Mouse (Mus musculus): Measurements from ENCODE around the gene Susd4.

Susd4 gene

DNA sequence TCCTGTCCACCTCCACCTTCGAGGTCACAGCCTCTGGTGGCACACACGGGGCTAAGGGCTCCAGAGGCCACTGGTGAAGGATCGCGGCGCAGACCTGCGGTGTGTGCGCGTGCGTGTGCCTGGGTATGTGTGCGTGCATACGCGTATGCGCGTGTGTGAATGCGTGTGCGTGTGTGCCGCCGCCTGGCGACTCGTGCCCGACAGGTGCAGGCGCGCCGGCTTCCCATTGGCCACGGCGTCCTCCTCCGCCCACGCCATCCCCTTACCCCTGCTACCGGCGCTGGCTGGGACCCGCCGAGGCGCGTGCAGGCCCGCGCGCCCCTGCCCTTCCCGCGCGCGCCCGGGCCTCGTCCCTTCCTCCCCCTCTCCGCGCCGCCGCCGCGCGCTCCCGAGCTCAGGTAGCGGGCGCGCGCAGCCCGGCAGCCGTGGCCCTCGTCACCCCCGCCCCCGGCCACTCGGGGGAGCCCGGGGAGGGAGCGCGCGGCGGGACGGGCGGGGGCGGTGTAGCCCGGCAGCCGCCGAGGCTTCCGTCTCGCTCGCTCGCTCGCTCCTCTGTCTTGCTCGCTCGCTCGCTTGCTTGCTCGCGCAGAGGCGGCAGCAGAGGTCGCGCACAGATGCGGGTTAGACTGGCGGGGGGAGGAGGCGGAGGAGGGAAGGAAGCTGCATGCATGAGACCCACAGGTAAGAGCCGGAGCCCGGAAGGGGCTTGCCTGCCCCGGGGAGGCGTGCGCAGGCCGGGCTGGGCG, at the start of gene Susd4:
TSS of gene Susd4 (plus strand) at position 145 of the 746 bp plus-strand sequence.
- ChIA-PET CTCF (interaction anchor here in 2 of 4 experiments (0.7 to 2.0 kb wide), 4 partner anchors 17 to 199 kb away, joined by 3 to 4 read pairs (median 3); no protein-coding TSS in a partner anchor), POLR2A (interaction anchor here in 2 of 4 experiments (0.9 to 2.3 kb wide), 7 partner anchors 14 to 201 kb away, joined by 3 to 7 read pairs (median 5); no protein-coding TSS in a partner anchor)

DNA sequence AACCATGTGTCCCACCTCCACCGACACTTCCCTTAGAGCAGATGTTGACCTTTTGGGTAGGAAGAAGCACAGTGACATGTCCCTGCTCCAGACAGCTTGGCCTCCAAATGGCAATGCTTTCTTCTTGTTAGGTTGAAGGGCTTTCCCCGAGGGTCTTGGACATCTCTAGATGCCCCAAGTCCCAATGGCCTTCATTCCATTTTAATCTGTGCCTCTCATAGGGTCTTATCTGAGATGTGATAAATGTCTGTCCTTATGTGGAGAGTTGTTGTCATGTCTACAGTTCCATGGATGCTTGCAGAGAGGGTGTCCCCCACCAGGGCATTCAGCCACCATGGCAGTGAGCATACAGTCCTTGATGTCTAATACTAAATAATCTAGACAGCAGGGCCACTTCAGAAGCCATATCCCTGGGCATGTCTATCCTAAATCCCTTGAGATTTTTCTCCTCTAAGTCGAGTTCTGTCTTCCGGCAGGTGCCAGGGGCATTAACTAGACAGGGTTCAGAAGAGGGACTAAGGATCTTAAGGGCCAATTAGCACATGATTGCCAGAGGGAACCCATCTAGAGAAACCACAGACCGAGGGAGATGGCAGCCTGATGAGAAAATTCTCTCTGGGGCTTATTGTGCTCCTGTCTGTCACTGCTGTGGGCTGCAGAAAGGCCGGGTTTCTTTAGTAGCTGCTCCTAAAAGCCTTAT, 49.3 kb upstream of the Susd4 start:
- CTCF ChIA-PET: no interaction called here

DNA sequence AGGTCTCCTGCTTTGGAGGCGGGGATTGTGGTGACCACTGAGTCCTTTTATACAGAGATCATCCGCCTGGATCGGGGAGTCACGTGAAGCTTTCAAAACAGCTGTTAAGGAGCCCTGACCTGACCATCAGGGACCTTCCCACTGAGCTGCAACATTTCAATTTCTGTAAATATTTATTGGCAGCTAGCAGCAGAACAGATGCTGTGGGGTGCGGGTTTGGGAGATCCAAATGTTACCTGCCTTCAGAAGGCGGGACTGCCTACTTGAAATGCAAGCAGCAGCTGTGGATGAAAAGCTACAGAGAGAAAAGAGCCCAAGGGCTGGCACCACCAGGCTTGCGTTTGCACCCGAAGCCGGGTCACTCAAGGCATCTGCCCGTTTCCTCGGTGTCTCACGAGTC, 36.1 kb upstream of the Susd4 start:
- CTCF ChIA-PET: interaction anchor here in 1 of 4 experiments (0.8 kb wide), 1 partner anchor 238 kb away, joined by 3 read pairs; no protein-coding TSS in a partner anchor
- POLR2A ChIA-PET: no interaction called here

More for the DNA sequence above, 49.3 kb upstream of the Susd4 start:
- POLR2A ChIA-PET: no interaction called here

- ChIA-PET CTCF (no interaction called here), POLR2A (no interaction called here)
These were observed 34.7 kb upstream of the Susd4 start for GRCm38 (mm10) chr1:182729002-182729401.

DNA sequence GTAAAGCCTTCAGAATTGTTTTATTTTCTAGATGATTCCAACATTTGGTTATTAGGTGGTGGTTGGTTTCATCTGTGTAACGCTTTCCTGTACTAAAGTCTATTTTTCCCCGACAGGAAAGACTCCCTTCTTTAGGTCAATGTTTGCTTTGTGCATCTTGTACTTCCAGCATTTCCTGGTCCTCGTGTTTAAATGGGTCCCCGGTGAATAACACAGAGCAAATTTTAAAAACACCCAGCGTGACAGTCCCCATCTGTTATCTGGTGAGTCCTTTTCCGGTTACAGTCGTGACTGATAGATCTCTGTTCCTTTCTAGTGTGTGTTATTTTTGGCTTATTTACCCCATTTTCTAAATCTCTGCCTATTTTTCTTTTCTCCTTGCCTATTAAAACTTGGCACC, 31.0 kb upstream of the Susd4 start:
- CTCF ChIA-PET: no interaction called here
- POLR2A ChIA-PET: no interaction called here

DNA sequence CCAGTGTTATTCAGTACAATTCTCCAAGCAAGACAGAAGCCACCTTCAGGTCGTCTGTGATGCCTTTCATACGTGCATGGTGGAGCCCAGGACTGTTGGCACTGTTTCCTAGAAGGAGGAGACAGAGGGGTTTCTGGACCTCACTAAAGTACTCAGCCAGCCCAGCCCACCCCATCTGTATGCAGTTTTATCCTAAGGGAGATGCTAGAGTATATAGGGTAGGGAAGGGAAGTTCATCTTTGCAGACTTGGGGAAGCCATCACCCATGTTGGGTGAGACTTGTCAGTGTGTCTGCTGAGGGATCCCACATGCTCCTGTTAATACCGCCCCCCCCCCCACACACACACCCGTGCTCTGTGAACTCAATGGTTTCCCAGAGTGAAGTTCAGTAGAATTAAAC, 27.8 kb upstream of the Susd4 start:
- POLR2A ChIA-PET: interaction anchor here in 2 of 4 experiments (0.6 to 0.7 kb wide), 2 partner anchors 16 to 130 kb away, joined by 5 to 6 read pairs; no protein-coding TSS in a partner anchor
- CTCF ChIA-PET: no interaction called here

DNA sequence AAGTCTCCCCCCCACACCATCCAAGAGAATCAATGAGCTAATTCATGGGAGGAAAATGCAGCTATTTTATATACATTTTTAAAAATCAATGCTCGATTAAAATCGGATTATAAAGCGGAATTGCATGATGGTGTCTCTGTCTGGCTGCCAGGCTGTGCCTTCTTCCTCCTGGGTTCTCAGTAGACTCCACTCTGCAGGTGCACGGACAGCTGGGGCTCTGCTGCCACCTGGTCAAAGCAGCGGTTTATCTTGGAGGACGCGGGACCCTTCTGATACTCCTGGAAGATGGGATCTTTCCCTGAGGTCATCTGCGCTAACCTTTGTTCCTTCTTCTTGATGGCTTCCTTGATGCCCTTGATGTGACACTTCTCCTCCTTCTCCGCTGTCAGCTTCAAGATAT, 16.6 kb upstream of the Susd4 start:
- ChIA-PET POLR2A (interaction anchor here in 3 of 4 experiments (0.6 to 1.6 kb wide), 7 partner anchors 10 to 533 kb away, joined by 3 to 7 read pairs (median 3); partner anchors contain the start of gene Susd4 (in 1 of the 3)), CTCF (interaction anchor here in 3 of 4 experiments (0.7 to 1.2 kb wide), 4 partner anchors 16 to 164 kb away, joined by 3 to 14 read pairs (median 4); partner anchors contain the start of gene Susd4 (in 1 of the 3))

- ChIA-PET POLR2A (interaction anchor here in 2 of 4 experiments (1.2 to 1.6 kb wide), 3 partner anchors 9 to 17 kb away, joined by 3 to 7 read pairs (median 5); partner anchors contain the start of gene Susd4 (in 1 of the 2)), CTCF (interaction anchor here in 3 of 4 experiments (0.6 to 1.2 kb wide), 5 partner anchors 16 to 187 kb away, joined by 3 to 4 read pairs (median 4); partner anchors contain the start of gene Susd4 (in 1 of the 3))
These were observed 15.8 kb upstream of the Susd4 start for GRCm38 (mm10) chr1:182747834-182748233.

DNA sequence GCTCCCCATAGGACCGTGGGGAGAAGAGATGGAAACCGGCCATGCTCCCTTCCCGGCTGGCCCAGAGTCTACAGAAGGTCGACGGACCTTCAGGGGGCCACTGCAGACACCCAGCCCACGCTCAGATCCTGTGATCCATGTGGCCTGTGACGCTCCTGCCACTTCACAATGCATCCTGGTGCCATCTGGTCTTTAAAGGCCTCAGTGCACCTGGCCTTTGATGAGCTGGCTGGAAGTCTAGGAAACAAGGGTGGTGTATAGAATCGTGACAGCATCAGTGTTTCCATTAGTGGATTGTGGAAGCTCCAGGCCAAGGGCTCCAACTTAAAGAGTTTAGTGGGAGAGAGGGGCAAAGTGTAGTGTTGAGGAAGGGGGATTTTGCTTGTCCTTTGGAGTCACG, 14.6 kb upstream of the Susd4 start, which contains the start of gene Ccdc185:
TSS of gene Ccdc185 (minus strand) at position 101 of the 400 bp plus-strand sequence.
- ChIA-PET CTCF (interaction anchor here in 2 of 4 experiments (0.6 to 1.2 kb wide), 2 partner anchors 140 to 189 kb away, joined by 3 to 6 read pairs; no protein-coding TSS in a partner anchor), POLR2A (interaction anchor here in 1 of 4 experiments (0.6 kb wide), 1 partner anchor 1068 kb away, joined by 6 read pairs; no protein-coding TSS in a partner anchor)

GRCm38 (mm10) chr1:182751301-182751700, 12.4 kb upstream of the Susd4 start:
- ChIA-PET CTCF (interaction anchor here in 1 of 4 experiments (0.6 kb wide), 1 partner anchor 1888 kb away, joined by 3 read pairs; no protein-coding TSS in a partner anchor), POLR2A (interaction anchor here in 1 of 4 experiments (1.0 kb wide), 1 partner anchor 11 kb away, joined by 3 read pairs; no protein-coding TSS in a partner anchor)

DNA sequence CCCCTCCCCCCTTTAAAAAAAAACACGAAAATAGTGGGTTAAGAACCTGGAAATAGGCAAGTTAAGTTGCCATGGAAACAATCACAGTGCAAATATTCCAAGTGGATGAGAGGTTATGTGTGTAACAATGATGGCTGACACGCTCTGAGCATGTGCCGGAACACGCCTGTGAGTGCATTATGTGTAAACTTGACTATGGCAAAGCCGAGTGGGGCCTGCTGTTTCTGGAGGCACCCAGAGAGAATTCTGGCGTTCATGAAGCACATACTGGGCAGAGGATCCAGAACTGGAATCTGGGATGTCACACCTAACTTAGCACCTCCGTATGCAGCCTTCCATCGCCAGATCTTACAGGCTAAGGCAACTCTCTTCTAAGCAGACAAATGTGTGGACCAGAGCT, 10.0 kb upstream of the Susd4 start:
- ChIA-PET POLR2A (interaction anchor here in 1 of 4 experiments (0.6 to 1.5 kb wide), 2 partner anchors 95 to 399 kb away, joined by 3 read pairs; no protein-coding TSS in a partner anchor), CTCF (no interaction called here)

GRCm38 (mm10) chr1:182754865-182755264, 8.8 kb upstream of the Susd4 start:
- POLR2A ChIA-PET: no interaction called here
- CTCF ChIA-PET: no interaction called here

DNA sequence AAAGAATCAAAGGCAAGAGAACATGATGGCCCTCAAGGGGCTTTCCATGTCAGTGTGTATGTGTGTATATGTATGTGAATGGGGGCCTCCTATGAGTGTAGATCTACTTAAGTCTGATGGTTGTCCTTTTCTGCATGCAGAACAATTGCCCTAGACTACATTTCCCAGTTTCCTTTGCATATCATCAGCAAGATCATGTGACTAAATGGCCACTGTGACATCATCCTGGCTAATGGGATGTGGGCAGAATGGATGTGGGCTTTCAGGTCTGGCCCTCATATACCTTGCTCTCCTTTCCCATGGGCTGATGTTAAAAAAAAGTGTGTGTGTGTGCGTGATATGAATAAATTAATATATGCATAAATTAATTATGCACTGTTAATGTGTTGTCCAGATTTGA, 4.9 kb upstream of the Susd4 start:
- ChIA-PET CTCF (no interaction called here), POLR2A (no interaction called here)

DNA sequence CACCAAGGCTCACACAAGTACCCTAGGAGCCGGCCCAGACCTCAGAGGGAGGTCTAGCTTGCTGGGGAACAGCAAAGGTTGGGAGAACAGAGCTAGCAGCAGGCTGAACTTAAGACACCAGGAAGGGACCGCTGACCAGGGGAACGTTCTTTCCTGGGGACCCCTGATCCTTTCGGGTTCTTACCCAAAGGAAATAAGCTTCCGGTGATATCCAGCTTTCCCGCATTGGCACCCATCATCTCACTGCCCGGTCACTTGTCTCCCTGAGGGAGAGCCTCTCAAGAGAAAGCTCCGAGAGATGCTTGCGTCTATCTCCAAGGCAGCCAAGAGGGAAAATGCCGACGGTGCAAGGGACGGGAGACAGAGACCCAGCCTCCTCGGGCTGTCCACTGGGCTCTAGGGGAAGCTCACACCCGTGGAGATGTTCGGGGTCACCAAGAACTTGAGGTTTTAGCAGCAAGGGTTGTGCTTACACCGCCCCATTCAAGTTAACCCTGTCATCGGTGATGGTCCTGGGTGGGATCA, 407 bp upstream of the Susd4 start:
- CTCF ChIA-PET: interaction anchor here in 2 of 4 experiments (0.6 to 2.0 kb wide), 2 partner anchors 16 to 639 kb away, joined by 3 to 4 read pairs; no protein-coding TSS in a partner anchor
- POLR2A ChIA-PET: interaction anchor here in 2 of 4 experiments (1.2 to 2.3 kb wide), 5 partner anchors 12 to 197 kb away, joined by 3 to 7 read pairs (median 5); no protein-coding TSS in a partner anchor

DNA sequence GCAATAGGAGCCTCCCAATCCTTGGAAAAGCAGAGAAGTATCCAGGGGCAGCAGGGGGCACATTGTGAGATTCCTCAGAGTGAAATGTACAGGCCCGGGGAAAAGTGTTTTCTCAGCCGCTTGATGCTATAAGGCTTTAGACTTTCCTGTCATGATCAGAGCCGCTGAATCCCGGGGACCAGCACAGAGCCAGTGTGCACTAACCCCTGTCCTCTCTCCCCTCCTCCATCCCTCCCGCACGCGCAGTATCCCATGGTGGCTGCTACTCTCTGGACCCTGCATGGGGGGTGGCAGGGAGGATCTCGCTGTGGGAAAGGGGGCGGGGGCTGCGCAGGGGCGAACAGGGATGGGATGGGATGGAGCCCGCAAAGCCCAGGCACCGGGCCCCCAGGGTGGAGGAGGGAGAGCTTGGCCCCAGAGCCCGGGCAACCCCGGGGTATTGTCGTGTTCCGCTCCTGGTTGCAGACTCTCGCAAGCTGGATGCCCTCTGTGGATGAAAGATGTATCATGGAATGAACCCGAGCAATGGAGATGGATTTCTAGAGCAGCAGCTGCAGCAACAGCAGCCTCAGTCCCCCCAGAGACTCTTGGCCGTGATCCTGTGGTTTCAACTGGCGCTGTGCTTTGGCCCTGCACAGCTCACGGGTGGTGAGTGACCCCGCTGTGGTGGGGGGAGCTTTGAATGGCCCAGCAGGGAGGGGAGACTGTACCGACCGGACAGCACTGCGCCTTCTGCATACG, 1.1 kb downstream of the Susd4 start:
- ChIA-PET CTCF (interaction anchor here in 2 of 4 experiments (0.7 to 2.0 kb wide), 4 partner anchors 17 to 199 kb away, joined by 3 to 4 read pairs (median 3); no protein-coding TSS in a partner anchor), POLR2A (interaction anchor here in 2 of 4 experiments (0.9 to 2.3 kb wide), 6 partner anchors 13 to 200 kb away, joined by 3 to 7 read pairs (median 4); no protein-coding TSS in a partner anchor)

GRCm38 (mm10) chr1:182775576-182775975, 11.9 kb downstream of the Susd4 start:
- CTCF ChIA-PET: interaction anchor here in 1 of 4 experiments (0.6 kb wide), 1 partner anchor 188 kb away, joined by 4 read pairs; no protein-coding TSS in a partner anchor
- POLR2A ChIA-PET: no interaction called here

DNA sequence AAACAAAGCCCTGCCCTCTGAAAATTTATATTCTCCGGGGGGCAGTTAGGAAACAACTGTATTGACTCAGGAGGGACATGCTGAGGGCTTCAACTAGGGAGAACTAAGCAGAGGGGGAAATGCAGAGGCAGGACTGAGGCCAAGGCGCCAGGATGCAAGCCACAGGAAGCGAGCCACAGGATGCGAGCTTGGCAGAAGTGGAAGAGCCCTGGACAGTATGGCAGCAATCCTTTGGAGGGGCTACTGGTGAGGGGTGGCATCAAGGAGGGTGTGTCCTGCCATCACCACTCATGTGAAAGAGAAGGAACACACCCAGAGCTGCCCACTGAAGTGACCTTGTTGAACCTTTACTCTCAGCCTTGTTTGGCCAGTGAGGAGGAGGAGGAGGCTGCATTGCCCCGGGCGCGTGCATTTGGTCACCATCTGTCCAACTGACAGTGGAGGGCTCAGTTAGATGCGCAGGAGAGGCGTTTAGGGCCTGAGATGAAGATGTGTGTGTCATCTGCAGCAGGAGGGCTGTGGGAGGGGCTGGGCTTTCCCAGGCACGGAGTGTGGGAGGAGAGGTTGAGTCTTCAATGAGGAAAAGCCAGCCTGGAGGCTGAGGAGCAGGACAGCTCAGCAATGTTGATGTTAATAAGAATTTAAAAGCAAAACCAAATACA, 13.2 kb downstream of the Susd4 start:
- POLR2A ChIA-PET: interaction anchor here in 1 of 4 experiments (1.6 kb wide), 1 partner anchor 13 kb away, joined by 5 read pairs; the partner anchor contains the start of gene Susd4
- CTCF ChIA-PET: no interaction called here
